ENCODE assay signal across 16 mouse cellular contexts in the genomic region with DNA sequence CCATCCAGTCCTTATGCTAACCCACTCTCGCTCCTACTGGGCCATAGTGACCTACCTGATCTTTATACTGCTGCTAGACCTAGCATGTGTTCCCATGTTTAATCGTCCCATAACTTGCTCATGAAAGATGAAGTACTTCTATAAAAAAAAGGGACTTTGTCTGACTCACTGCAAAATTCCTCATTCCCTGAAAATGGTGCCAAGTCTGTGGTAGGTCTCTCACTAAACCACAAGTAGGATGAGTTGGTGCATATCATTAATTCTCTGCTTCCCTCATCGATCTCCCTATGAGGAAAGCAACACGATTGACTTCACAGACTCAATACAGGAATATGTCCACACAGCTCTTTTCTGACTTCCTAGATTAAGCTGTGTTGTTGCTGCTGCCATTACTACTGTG.
"Had no signal": no experiment of that assay in that cellular context is flagged by ENCODE, and none has a peak within 500 bp of the region (broad histone marks: within the 10 kb centered on the region; RNA-seq: fewer than 3 reads in every experiment).

No protein-coding gene starts in this region.

- H3K9me3 ChIP-seq: lung, embryonic 15.5 days; megakaryocyte, embryonic 14.5 days; midbrain, embryonic 13.5 days; midbrain, embryonic 15.5 days; neural tube, embryonic 12.5 days; stomach, embryonic 15.5 days had no signal

- ATAC-seq: lung, postnatal 0 days; midbrain, embryonic 13.5 days; midbrain, embryonic 15.5 days had no signal

- H3K27me3 ChIP-seq: lung, embryonic 15.5 days; megakaryocyte, embryonic 14.5 days; midbrain, embryonic 13.5 days; midbrain, embryonic 15.5 days; neural tube, embryonic 12.5 days; stomach, embryonic 15.5 days had no signal

- H3K4me2 ChIP-seq: lung, embryonic 15.5 days; midbrain, embryonic 11.5 days; midbrain, embryonic 13.5 days; midbrain, embryonic 15.5 days; neural tube, embryonic 12.5 days; stomach, embryonic 15.5 days had no signal

- H3K4me3 ChIP-seq: lung, embryonic 15.5 days; megakaryocyte, embryonic 14.5 days; midbrain, embryonic 13.5 days; midbrain, embryonic 15.5 days; neural tube, embryonic 12.5 days; stomach, embryonic 15.5 days had no signal

- H3K9ac ChIP-seq: lung, embryonic 15.5 days; midbrain, embryonic 13.5 days; midbrain, embryonic 15.5 days; neural tube, embryonic 12.5 days; stomach, embryonic 15.5 days had no signal

- H3K27ac ChIP-seq: lung, embryonic 15.5 days; macrophage; midbrain, embryonic 13.5 days; midbrain, embryonic 15.5 days; neural tube, embryonic 12.5 days; stomach, embryonic 15.5 days; stomach, postnatal 0 days had no signal

- H3K36me3 ChIP-seq: lung, embryonic 15.5 days; midbrain, embryonic 13.5 days; midbrain, embryonic 15.5 days; neural tube, embryonic 12.5 days; stomach, embryonic 15.5 days had no signal

- DNase-seq: lung, postnatal 14 days; lung, postnatal 36 days; right cerebral cortex, postnatal 14 days; thymus, adult 2 months; thymus, postnatal 25 days; thymus, postnatal 4 days had no signal
